Mouse (Mus musculus) gastrocnemius, adult 8-10 months (tissue): Measurements from ENCODE around the gene Lrrc29. TPM values are rescaled to one million over a fixed set of nuclear protein-coding genes. Genes with fewer than 3 reads are reported as not detected.

ENCODE experiments used
- DNase-seq, 2 experiments: peaks; one replicate each; pipeline ENCODE4 v3.0.0; 2022; ENCODE audit warnings: low spot score in 2 of 2
- total RNA-seq, 4 experiments: library from RNA; stranded (reverse); gene quantifications; 2 replicates each; pipeline ENCODE4 v1.2.4; 2022

Gene Lrrc29
- 1 to 10 TPM in 3 of 4 experiments, under 1 TPM in 1; 0.82 to 1.3 (median 1.0) TPM for total RNA-seq

- DNase-seq = peak; percentile 93 to 94
Observed at GRCm38 (mm10) chr8:105326141-105326672, at the start of gene Lrrc29, which contains the start of gene Tmem208. Gene Lrrc29 (minus strand): TSS chr8:105326278. Gene Tmem208 (plus strand): TSS chr8:105326354.

GRCm38 (mm10) chr8:105374513-105374966 is 48.5 kb upstream of the Lrrc29 start:
- DNase-seq = no peak

GRCm38 (mm10) chr8:105373032-105373431 is 47.0 kb upstream of the Lrrc29 start, which contains the start of gene Plekhg4:
Gene Plekhg4 (plus strand): TSS chr8:105373274.
- no peak for DNase-seq

GRCm38 (mm10) chr8:105372473-105372872 is 46.4 kb upstream of the Lrrc29 start:
- no peak for DNase-seq

GRCm38 (mm10) chr8:105367107-105367506 is 41.0 kb upstream of the Lrrc29 start:
- DNase-seq = no peak

GRCm38 (mm10) chr8:105361751-105362702 is 35.9 kb upstream of the Lrrc29 start:
- no peak for DNase-seq

GRCm38 (mm10) chr8:105359646-105360045 is 33.6 kb upstream of the Lrrc29 start:
- no peak for DNase-seq

- DNase-seq = no peak
Observed at GRCm38 (mm10) chr8:105359208-105359607, 33.1 kb upstream of the Lrrc29 start.

GRCm38 (mm10) chr8:105356681-105357080 is 30.6 kb upstream of the Lrrc29 start:
- DNase-seq = no peak

- no peak for DNase-seq
Observed at GRCm38 (mm10) chr8:105355179-105356024, 29.3 kb upstream of the Lrrc29 start.

GRCm38 (mm10) chr8:105354549-105354948 is 28.5 kb upstream of the Lrrc29 start:
- no peak for DNase-seq

- no peak for DNase-seq
Observed at GRCm38 (mm10) chr8:105353583-105354135, 27.6 kb upstream of the Lrrc29 start.

- DNase-seq = no peak
Observed at GRCm38 (mm10) chr8:105350186-105350585, 24.1 kb upstream of the Lrrc29 start.

GRCm38 (mm10) chr8:105349096-105349771 is 23.2 kb upstream of the Lrrc29 start:
- no peak for DNase-seq

- DNase-seq = no peak
Observed at GRCm38 (mm10) chr8:105348450-105349095, 22.5 kb upstream of the Lrrc29 start, which contains the start of gene Slc9a5. Gene Slc9a5 (plus strand): TSS chr8:105348843.

- peak; percentile 89 to 92 for DNase-seq
Observed at GRCm38 (mm10) chr8:105347428-105348221, 21.5 kb upstream of the Lrrc29 start, which contains the start of gene Fhod1. Gene Fhod1 (minus strand): TSS chr8:105347953.

- peak; percentile 71 to 77 for DNase-seq
Observed at GRCm38 (mm10) chr8:105346611-105347427, 20.7 kb upstream of the Lrrc29 start.
